Mouse (Mus musculus): ENCODE results near the gene Ptchd3.
A peak's percentile ranks its signal among the peaks of the same experiment; 100 is the strongest.

Gene Ptchd3

GRCm38 (mm10) chr11:121829947-121830346, at the start of gene Ptchd3:
Gene Ptchd3 (plus strand): TSS chr11:121830247.
- no peak for TF ChIP-seq GATA4 (IDR thresholded peaks at IDR 0.05; ENCODE audit: insufficient replicate concordance, low read length)

GRCm38 (mm10) chr11:121781831-121782230, 48.2 kb upstream of the Ptchd3 start:
- TF ChIP-seq GATA4 (IDR thresholded peaks at IDR 0.05; ENCODE audit: insufficient replicate concordance, low read length): no peak

GRCm38 (mm10) chr11:121787456-121787855, 42.6 kb upstream of the Ptchd3 start:
- no peak for TF ChIP-seq GATA4 (IDR thresholded peaks at IDR 0.05; ENCODE audit: insufficient replicate concordance, low read length)

- TF ChIP-seq GATA4 (IDR thresholded peaks at IDR 0.05; ENCODE audit: insufficient replicate concordance, low read length): no peak
Observed at GRCm38 (mm10) chr11:121789566-121789965, 40.5 kb upstream of the Ptchd3 start.

GRCm38 (mm10) chr11:121790671-121791094, 39.4 kb upstream of the Ptchd3 start:
- peak; percentile 71; the same call in 1 of the 2 replicates for TF ChIP-seq GATA4 (IDR thresholded peaks at IDR 0.05; ENCODE audit: insufficient replicate concordance, low read length)

- TF ChIP-seq GATA4 (IDR thresholded peaks at IDR 0.05; ENCODE audit: insufficient replicate concordance, low read length): no peak
Observed at GRCm38 (mm10) chr11:121791446-121791845, 38.6 kb upstream of the Ptchd3 start.

GRCm38 (mm10) chr11:121791991-121792390, 38.1 kb upstream of the Ptchd3 start:
- TF ChIP-seq GATA4 (IDR thresholded peaks at IDR 0.05; ENCODE audit: insufficient replicate concordance, low read length): no peak

- no peak for TF ChIP-seq GATA4 (IDR thresholded peaks at IDR 0.05; ENCODE audit: insufficient replicate concordance, low read length)
Observed at GRCm38 (mm10) chr11:121793530-121793929, 36.5 kb upstream of the Ptchd3 start.

GRCm38 (mm10) chr11:121794186-121794585, 35.9 kb upstream of the Ptchd3 start:
- no peak for TF ChIP-seq GATA4 (IDR thresholded peaks at IDR 0.05; ENCODE audit: insufficient replicate concordance, low read length)

GRCm38 (mm10) chr11:121794591-121795199, 35.4 kb upstream of the Ptchd3 start:
- no peak for TF ChIP-seq GATA4 (IDR thresholded peaks at IDR 0.05; ENCODE audit: insufficient replicate concordance, low read length)

GRCm38 (mm10) chr11:121795978-121796377, 34.1 kb upstream of the Ptchd3 start:
- TF ChIP-seq GATA4 (IDR thresholded peaks at IDR 0.05; ENCODE audit: insufficient replicate concordance, low read length): no peak

GRCm38 (mm10) chr11:121798591-121798990, 31.5 kb upstream of the Ptchd3 start:
- TF ChIP-seq GATA4 (IDR thresholded peaks at IDR 0.05; ENCODE audit: insufficient replicate concordance, low read length): no peak

- no peak for TF ChIP-seq GATA4 (IDR thresholded peaks at IDR 0.05; ENCODE audit: insufficient replicate concordance, low read length)
Observed at GRCm38 (mm10) chr11:121799746-121800299, 30.2 kb upstream of the Ptchd3 start.

GRCm38 (mm10) chr11:121802743-121803142, 27.3 kb upstream of the Ptchd3 start:
- no peak for TF ChIP-seq GATA4 (IDR thresholded peaks at IDR 0.05; ENCODE audit: insufficient replicate concordance, low read length)

- TF ChIP-seq GATA4 (IDR thresholded peaks at IDR 0.05; ENCODE audit: insufficient replicate concordance, low read length): no peak
Observed at GRCm38 (mm10) chr11:121804258-121805027, 25.6 kb upstream of the Ptchd3 start.

GRCm38 (mm10) chr11:121808204-121808852, 21.7 kb upstream of the Ptchd3 start:
- no peak for TF ChIP-seq GATA4 (IDR thresholded peaks at IDR 0.05; ENCODE audit: insufficient replicate concordance, low read length)
